Mouse (Mus musculus) heart, adult 2 months (tissue): Measurements from ENCODE around the gene Phyhd1. TPM values are rescaled to one million over a fixed set of nuclear protein-coding genes. Genes with fewer than 3 reads are reported as not detected.
A peak's percentile ranks its signal among the peaks of the same experiment; 100 is the strongest.

Experiments
- DNase-seq, 2 experiments: peaks; one replicate each; pipeline ENCODE4 v3.0.0; 2021
- H3K27ac ChIP-seq: fragments of 200-600 bp; 2 replicates; pipeline ENCODE4 v1.8.1; 2022
- H3K27me3 ChIP-seq: fragments of 200-500 bp; 2 replicates; pipeline ENCODE4 v1.6.1; 2012; ENCODE audit warnings: mild to moderate bottlenecking, low read length, inconsistent platforms, mixed read lengths; ENCODE audit not compliant: control insufficient read depth, insufficient read depth
- H3K36me3 ChIP-seq: fragments of 200-500 bp; 2 replicates; pipeline ENCODE4 v1.6.1; 2012; ENCODE audit warnings: low read length, inconsistent platforms; ENCODE audit not compliant: control insufficient read depth, insufficient read depth
- H3K4me1 ChIP-seq: fragments of 200-500 bp; 2 replicates; pipeline ENCODE4 v1.6.1; 2011; ENCODE audit warnings: low read length; ENCODE audit not compliant: control insufficient read depth, insufficient read depth
- H3K4me3 ChIP-seq: fragments of 200-600 bp; 2 replicates; pipeline ENCODE4 v1.8.1; 2022
- H3K79me2 ChIP-seq: fragments of 200-500 bp; replicated peaks from 2 replicates; pipeline ENCODE4 v1.6.1; 2012; ENCODE audit warnings: mild to moderate bottlenecking, inconsistent platforms, low read length, moderate library complexity, mixed read lengths; ENCODE audit not compliant: control insufficient read depth, insufficient read depth
- H3K9ac ChIP-seq: fragments of 200-500 bp; 2 replicates; pipeline ENCODE4 v1.6.1; 2012; ENCODE audit warnings: low read depth, mild to moderate bottlenecking, control low read depth, inconsistent platforms, low read length, mixed read lengths
- CTCF ChIP-seq: fragments of 200-600 bp; IDR thresholded peaks from 2 replicates; pipeline ENCODE4 v1.8.1; 2022; ENCODE audit warnings: antibody characterized with exemption, mild to moderate bottlenecking, moderate library complexity
- EP300 ChIP-seq: fragments of 200-500 bp; IDR thresholded peaks from 2 replicates; pipeline ENCODE4 v1.6.1; 2011; ENCODE audit warnings: low read depth, low read length, control low read depth; ENCODE audit not compliant: insufficient read depth
- POLR2A ChIP-seq: fragments of 200-500 bp; IDR thresholded peaks from 2 replicates; pipeline ENCODE4 v1.6.1; 2011; ENCODE audit warnings: mild to moderate bottlenecking, low read depth, low read length, control low read depth; ENCODE audit not compliant: insufficient read depth
- WGBS: fragments of 180-500 bp; shearing (Covaris S2); methylation state at CpG from one replicate; pipeline ENCODE4 v1.1.7; 2018; 5-methylcytosine and 5-hydroxymethylcytosine counted together
- intact Hi-C: fragments of 180-260 bp; cut with DNase I; formaldehyde crosslinking; loops from one replicate; pipeline ENCODE4 v1.15.1; 2025
- polyA plus RNA-seq: library from polyadenylated mRNA; depleted of rRNA; stranded (reverse); fragments of >200 nt; gene quantifications from 2 replicates; pipeline ENCODE4 v1.2.3, GENCODE M21; 2012
- total RNA-seq, 2 experiments: library from RNA; stranded (reverse); gene quantifications; 2 replicates each; pipeline ENCODE4 v1.2.3; 2021

Gene Phyhd1
- total and polyA plus RNA-seq, 3 experiments = 108 to 148 (median 112) TPM

- WGBS = 45% methylated on average over 7 of the region's 7 CpGs
- intact Hi-C loops = loop anchor here (1.0 kb wide), 1 partner anchor 16 kb away; no protein-coding TSS in a partner anchor
- no peak for TF ChIP-seq CTCF
- DNase-seq = peak; percentile 14 to 46
- H3K9ac ChIP-seq = peak overlapping the region; percentile 53
- H3K79me2 ChIP-seq = peaks cover 7% of the 10 kb centered on the region
- peak overlapping the region; percentile 97 for H3K27ac ChIP-seq
- no peaks in the 10 kb centered on the region for H3K27me3 ChIP-seq
- peaks cover 38% of the 10 kb centered on the region for H3K4me1 ChIP-seq
- peaks cover 30% of the 10 kb centered on the region for H3K36me3 ChIP-seq
- no peak overlapping the region for H3K4me3 ChIP-seq
These were observed 8.1 kb upstream of the Phyhd1 start for GRCm38 (mm10) chr2:30257699-30258460.

GRCm38 (mm10) chr2:30258600-30258999 is 7.4 kb upstream of the Phyhd1 start:
- Histone ChIP-seq H3K27me3 (no peaks in the 10 kb centered on the region), H3K4me1 (peaks cover 39% of the 10 kb centered on the region), H3K4me3 (peak overlapping the region; percentile 43), H3K27ac (peak overlapping the region; percentile 97), H3K36me3 (peaks cover 33% of the 10 kb centered on the region), H3K9ac (peak overlapping the region; percentile 39), H3K79me2 (peaks cover 7% of the 10 kb centered on the region)
- DNase-seq = peak; percentile 81 to 85
- TF ChIP-seq POLR2A (peak; percentile 81), EP300 (peak; percentile 100), CTCF (no peak)
- 20% methylated on average over 4 of the region's 4 CpGs for WGBS
- intact Hi-C loops = loop anchor here (1.0 kb wide), 1 partner anchor 16 kb away; no protein-coding TSS in a partner anchor

- peaks cover 41% of the 10 kb centered on the region for H3K36me3 ChIP-seq
- intact Hi-C loops = no loop called here
- peaks cover 7% of the 10 kb centered on the region for H3K79me2 ChIP-seq
- peak overlapping the region; percentile 43 for H3K4me3 ChIP-seq
- H3K27ac ChIP-seq = peak overlapping the region; percentile 97
- H3K27me3 ChIP-seq = no peaks in the 10 kb centered on the region
- H3K9ac ChIP-seq = peak overlapping the region; percentile 39
- peaks cover 45% of the 10 kb centered on the region for H3K4me1 ChIP-seq
- 51% methylated on average over 15 of the region's 15 CpGs for WGBS
- DNase-seq = peak; percentile 24 to 46
- TF ChIP-seq CTCF = no peak
- TF ChIP-seq EP300 = no peak
- no peak for TF ChIP-seq POLR2A
These were observed 6.6 kb upstream of the Phyhd1 start for GRCm38 (mm10) chr2:30259131-30260064.

GRCm38 (mm10) chr2:30261064-30261736 is 4.8 kb upstream of the Phyhd1 start:
- Histone ChIP-seq H3K4me3 (no peak overlapping the region), H3K27ac (peak overlapping the region; percentile 97), H3K4me1 (peaks cover 62% of the 10 kb centered on the region), H3K36me3 (peaks cover 52% of the 10 kb centered on the region), H3K79me2 (peaks cover 7% of the 10 kb centered on the region), H3K27me3 (no peaks in the 10 kb centered on the region), H3K9ac (no peak overlapping the region)
- TF ChIP-seq EP300 (no peak), CTCF (peak; percentile 59)
- DNase-seq = peak in 1 of 2 experiments; percentile 8
- 78% methylated on average over 4 of the region's 4 CpGs for WGBS
- intact Hi-C loops = no loop called here

GRCm38 (mm10) chr2:30261921-30262839 is 3.8 kb upstream of the Phyhd1 start:
- H3K79me2 ChIP-seq = peaks cover 6% of the 10 kb centered on the region
- intact Hi-C loops = no loop called here
- no peaks in the 10 kb centered on the region for H3K27me3 ChIP-seq
- DNase-seq = peak in 1 of 2 experiments; percentile 22
- peak overlapping the region; percentile 40 for H3K9ac ChIP-seq
- peaks cover 50% of the 10 kb centered on the region for H3K36me3 ChIP-seq
- H3K4me1 ChIP-seq = peaks cover 69% of the 10 kb centered on the region
- H3K4me3 ChIP-seq = peak overlapping the region; percentile 5; the same call in 1 of the 2 replicates
- H3K27ac ChIP-seq = peak overlapping the region; percentile 97
- TF ChIP-seq CTCF (no peak), POLR2A (no peak), EP300 (no peak)
- WGBS = 73% methylated on average over 18 of the region's 18 CpGs
